Mouse (Mus musculus): ENCODE data around the gene Cyp11a1.
A peak's percentile ranks its signal among the peaks of the same experiment; 100 is the strongest.

Cyp11a1 gene

DNA sequence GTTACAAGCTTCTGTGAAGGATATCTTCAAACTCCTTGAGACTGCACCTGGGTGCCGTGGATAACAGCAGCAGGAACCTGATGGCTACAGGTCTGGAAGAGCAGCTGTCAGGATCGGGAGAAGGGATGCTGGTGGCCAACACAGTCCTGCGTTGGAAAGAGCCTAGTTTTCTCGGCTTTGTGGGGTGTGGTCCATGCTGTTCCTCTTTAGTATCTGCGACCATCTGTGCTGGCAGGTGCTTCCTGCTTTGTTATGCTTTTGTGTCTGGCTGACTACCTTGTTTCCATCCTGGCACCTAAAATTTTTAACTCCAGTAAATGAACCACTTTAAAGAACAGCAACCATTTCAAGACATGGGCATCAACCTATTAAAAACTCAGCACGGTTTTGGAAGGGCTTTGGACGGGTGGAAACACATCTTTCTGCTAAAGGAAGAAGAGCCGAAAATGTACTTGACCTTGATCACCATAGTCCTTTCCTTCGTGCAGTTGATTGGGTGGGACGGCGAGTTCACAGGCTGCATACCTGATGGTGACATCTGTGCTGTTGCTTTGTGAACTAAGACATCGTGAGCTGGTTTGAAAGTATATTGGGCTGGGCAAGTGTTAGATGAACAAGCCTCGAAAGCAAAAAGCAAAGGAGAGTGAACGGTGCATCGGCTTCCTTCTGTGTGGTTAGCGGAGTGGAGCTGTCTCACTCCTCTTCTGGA lies at the start of gene Cyp11a1:
Gene Cyp11a1, plus strand, starts transcription at position 659 of the 709 bp plus-strand sequence.
- no peak for DNase-seq

- no peak for DNase-seq
Observed at GRCm38 (mm10) chr9:57956838-57957236, 49.4 kb upstream of the Cyp11a1 start.

DNA sequence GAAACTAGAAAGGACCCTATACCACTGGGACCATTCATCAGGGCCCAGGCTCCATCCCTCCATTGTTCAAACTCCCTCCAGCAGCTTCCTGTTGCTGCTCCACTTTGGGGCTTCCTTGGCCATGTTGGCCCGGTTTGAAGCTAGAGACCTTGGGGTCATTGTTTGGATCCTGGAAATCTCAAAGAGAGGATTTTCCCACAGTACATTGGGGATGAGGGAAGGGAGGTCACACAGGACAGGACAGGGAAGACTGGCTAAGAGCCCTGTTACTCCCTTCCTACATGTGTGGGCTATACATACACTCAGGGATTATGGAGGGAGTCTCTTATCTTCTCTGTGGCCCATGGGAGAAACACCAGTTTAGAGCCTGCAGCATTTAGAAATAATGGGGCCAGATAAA lies 47.6 kb upstream of the Cyp11a1 start:
- no peak for DNase-seq

- no peak for DNase-seq
Observed at GRCm38 (mm10) chr9:57959399-57959798, 46.8 kb upstream of the Cyp11a1 start.

- no peak for DNase-seq
Observed at GRCm38 (mm10) chr9:57959886-57960866, 46.0 kb upstream of the Cyp11a1 start.

DNA sequence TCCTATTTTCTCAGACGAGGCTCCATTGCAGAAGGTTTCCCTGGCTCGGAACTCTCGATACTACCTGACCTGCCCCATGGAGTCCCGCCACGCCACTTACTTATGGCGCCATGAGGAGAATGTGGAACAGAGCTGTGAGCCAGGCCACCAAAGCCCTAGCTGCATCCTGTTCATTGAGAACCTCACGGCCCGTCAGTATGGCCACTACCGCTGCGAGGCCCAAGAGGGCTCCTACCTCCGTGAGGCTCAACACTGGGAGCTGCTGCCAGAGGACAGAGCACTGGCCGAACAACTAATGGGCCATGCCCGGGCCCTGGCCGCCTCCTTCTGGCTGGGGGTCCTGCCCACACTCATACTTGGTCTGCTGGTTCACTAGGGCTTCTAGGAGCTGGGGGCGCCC lies 45.0 kb upstream of the Cyp11a1 start:
- DNase-seq = no peak

DNA sequence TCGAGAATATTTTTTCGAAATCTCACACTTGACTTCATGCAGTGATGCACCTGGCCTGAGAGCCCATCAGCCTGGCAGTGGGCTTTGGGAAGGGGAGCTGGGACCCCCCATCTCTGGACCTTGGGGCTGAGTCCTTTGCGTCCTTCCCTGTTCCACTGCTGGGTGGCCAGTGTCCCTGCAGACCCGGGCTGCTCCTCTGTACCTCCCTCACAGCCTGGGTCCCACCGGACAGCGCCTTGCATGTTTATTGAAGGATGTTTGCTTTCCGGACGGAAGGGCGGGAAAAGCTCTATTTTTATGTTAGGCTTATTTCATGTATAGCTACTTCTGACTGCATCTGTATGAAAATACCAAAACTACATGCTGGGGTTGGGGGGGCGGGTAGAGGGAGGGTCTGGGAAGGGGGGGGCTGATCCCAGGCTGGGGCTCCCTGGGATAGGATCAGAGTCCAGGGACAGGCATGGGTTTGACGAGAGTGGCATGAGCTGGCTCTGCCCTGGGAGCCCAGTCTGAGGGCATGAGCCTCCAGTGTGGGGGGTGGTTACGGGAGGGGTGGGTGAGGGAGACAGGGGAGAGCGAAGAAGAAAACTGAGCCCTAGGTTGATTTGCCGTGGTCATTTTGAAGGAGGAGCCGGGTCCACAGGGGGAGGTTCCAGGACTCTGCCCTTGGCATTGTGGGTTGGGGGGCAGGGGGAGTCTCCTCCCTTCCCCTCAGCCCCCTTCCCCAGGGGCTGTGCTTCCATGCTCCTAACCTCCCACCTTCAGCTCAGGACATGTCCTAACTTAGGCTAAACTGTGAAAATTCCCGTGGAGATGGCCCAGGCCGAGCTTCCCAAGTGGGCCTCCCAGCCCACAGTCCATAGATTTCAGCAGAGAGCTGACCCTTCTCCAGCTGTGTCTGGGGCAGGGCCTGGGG lies 44.1 kb upstream of the Cyp11a1 start:
- DNase-seq = no peak

GRCm38 (mm10) chr9:57963249-57963997 lies 42.8 kb upstream of the Cyp11a1 start:
- DNase-seq = no peak

- no peak for DNase-seq
Observed at GRCm38 (mm10) chr9:57963998-57964395, 42.2 kb upstream of the Cyp11a1 start.

DNA sequence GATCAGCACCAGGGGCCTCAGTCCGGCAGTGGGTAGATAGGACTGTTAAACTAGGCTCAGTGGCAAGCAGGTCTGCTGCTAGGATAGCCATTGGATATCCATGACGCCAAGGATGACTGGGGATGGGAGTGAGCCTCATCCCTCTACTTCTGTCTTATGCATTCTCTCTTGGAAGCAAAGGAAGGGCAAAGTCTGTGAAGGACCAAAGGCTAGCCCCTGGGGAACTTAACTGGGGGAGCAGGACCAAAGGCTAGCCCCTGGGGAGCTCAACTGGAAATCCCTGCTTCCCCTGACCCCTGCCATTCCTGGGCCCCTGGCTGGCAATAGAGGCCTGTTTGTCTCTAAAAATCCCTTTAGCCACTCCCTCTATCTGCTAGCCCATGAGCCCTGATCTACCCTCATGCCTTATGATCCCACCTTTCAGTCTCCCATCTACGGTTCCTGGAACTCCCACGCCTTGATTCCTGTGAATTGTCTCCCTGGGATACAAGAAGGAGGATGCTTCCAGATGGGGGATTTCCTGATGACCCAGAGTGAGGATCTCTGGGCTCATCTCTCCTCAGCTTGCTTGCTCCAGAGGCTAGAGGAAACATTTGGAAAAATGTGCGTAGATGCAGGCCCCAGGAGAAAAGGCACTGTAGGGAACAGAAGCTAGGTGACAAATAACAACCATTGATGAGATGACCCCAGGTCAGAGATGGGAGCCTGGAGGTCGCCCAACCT lies 41.5 kb upstream of the Cyp11a1 start:
- no peak for DNase-seq

- no peak for DNase-seq
Observed at GRCm38 (mm10) chr9:57965281-57966185, 40.7 kb upstream of the Cyp11a1 start.

- peak; percentile 56 for DNase-seq
Observed at GRCm38 (mm10) chr9:57967237-57967960, 38.8 kb upstream of the Cyp11a1 start.

- DNase-seq = no peak
Observed at GRCm38 (mm10) chr9:57968166-57968771, 37.9 kb upstream of the Cyp11a1 start.

DNA sequence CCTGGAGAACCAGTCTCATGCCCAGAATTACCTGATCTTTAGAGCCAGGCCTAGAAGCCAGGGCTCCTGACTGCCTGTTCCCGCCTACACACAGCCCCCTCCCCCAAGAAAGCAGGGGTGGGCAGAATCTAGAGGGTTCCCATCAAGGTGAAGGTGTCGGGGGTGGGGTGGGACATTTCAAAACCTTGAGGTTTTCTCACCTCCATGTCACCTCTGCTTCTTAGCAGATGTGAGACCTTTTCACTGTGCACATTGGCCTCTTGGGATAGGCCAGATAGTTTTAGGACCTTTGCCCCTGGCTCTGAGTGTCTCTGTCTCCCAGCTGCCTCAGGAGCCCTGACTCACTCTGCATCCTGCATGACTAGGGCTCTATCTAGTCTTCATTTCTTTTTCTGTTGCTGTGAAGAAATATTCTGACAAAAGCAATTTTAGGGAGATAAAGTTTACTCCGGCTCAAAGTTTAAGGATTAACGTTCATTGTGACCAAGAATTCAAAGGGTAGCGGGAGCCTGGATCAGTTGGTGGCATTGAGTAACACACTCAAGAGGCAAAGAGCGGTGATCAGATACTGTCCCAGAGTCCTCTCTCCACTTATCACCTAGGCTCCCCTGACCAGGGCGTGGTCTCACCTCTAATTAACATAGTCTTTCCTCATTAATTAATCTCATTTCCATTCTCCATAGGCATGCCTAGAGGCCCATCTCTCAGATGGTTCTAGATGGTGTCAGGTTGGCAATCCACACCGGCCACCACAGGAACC lies 37.2 kb upstream of the Cyp11a1 start:
- DNase-seq = no peak

DNA sequence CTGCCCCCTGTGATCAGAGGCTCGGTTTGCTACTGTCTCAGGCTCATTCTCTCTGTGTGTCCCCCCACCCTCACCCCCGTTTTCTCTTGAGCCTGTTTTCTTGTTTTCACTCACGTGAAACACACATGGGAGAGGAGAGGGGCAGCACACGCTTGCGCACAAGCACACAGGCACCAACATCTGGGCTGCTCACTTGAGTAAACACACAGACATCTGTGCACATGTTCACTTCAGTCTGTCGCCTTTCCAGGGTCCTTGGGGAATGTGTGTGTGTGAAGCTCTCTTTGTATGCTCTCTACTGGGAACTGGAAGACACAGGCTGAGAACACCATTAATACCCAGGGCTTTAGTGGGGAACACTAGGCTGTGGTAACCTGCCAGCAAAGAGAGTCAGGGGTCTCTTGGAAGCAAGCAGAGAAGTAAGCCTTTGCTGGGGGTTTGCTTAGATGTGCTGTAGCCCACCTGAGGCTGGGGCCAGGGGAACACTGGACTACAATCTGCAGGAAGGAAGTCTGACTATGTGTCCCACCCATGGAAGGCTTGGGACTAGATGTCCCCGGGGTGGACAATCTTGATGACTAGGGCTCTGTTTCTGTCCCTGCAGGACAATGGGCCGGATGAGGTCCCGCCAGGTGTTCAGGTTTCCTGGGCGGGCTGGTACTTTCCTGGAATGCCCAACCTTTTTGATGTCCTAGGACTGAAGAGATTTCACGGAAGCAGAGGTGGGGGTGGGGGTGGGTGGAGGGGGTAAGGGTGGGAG lies 36.3 kb upstream of the Cyp11a1 start:
- DNase-seq = no peak

GRCm38 (mm10) chr9:57971413-57971812 lies 34.8 kb upstream of the Cyp11a1 start:
- no peak for DNase-seq

GRCm38 (mm10) chr9:57972141-57972591 lies 34.0 kb upstream of the Cyp11a1 start:
- no peak for DNase-seq

Measured in right cerebral cortex, postnatal 4 days (tissue).